Mouse (Mus musculus): ENCODE measurements around the gene Olfr397.

The Olfr397 gene

DNA sequence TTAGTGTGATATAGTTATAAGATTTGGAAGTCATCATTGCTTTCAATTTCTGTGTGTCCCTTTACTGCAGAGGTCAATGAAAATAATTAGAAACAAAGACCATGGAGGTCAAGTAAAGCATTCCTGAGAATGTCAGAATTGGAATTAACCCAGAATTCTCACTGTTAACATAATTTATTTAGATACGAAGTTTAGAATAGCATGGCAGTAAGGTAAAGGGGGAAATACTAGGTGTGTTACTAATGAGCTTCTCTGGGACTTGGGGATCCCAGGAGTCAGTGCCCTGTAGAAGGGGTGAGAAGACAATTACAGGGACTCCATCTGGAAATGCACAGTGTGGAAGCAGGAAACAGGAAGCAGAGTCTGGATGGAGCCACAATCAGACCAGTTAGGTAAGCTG, at the start of gene Olfr397:
Gene Olfr397 (plus strand): TSS at position 301 of the 400 bp plus-strand sequence.
- no peak for DNase-seq (ENCODE audit: low spot score in 2 of 2)

DNA sequence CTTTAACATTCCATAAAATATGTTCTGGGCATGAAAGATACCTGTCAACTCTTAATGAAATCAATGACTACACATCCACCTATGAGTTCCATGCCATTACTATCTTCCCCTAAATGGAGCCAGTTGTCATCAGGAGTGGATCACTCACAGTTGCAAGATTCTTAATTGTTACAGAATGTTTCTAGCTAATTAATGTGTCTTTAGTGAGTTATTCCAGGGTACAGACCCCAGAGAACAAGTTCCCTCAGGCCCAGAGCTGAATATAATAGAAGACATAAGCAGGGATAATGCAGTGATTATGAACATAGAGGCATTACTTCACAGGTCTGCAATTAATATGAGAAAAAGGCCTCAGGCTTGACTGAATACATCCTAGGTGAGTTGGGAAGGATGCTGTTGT, 24.2 kb upstream of the Olfr397 start, which contains the start of gene Olfr23:
Gene Olfr23 (plus strand): TSS at position 301 of the 400 bp plus-strand sequence.
- DNase-seq (ENCODE audit: low spot score in 2 of 2) = no peak

DNA sequence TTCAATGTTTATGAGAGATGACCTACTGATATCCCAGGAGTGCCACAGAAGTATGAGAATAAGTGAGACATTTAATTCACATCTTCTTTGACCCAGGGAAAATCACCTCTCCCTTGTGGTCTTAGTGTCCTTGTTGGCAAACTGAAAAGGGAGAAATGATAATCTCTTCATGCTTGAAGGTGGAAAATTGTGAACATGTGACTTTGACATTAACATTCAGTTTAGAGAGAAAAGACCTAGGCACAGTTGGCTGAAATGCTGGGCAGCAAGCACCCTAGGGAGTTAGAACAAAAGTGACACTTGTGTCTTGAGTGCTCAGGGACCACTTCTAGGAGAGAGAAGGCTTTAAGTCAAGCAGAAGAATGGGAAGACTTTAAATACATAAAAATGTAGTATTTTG, 29.7 kb downstream of the Olfr397 start, which contains the start of gene Olfr398:
Gene Olfr398 (minus strand): TSS at position 101 of the 400 bp plus-strand sequence.
- no peak for DNase-seq (ENCODE audit: low spot score in 2 of 2)

DNA sequence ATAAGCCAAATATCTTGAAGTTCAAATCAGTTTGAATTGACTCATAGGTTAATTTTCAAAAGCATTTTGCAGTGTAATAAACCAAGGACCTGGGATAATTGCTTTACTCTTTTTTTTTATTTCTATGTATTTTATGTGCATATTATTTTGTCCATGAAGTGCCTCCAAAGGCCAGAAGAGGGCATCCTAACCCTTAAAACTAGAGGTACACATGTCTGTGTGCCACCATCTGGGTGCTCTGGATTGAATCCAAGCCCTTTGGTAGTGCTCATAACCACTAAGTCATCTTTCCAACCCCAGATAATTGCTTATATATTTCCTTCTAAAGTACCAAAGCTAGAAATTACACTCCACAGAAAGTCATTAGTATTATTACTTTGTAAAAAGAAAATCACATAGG, 32.5 kb downstream of the Olfr397 start:
- DNase-seq (ENCODE audit: low spot score in 2 of 2) = no peak

Data from spleen, postnatal 4 days (tissue).